Mouse (Mus musculus) G1E (cell line): Measurements from ENCODE around the gene Gm7697.
"Not testable (repeated sequence)": the region's sequence is repeated elsewhere in the genome, so short reads cannot be mapped to it uniquely, and the experiment has no call there.

Source experiments
- CTCF ChIP-seq: IDR thresholded peaks from 2 replicates; pipeline ENCODE4 v1.5.1; 2012; ENCODE audit warnings: low read depth, low read length, inconsistent platforms, mixed read lengths
- GATA1 ChIP-seq: IDR thresholded peaks from 2 replicates; pipeline ENCODE4 v1.6.1; 2012; ENCODE audit warnings: borderline replicate concordance, low read length, inconsistent platforms, mixed read lengths

DNA sequence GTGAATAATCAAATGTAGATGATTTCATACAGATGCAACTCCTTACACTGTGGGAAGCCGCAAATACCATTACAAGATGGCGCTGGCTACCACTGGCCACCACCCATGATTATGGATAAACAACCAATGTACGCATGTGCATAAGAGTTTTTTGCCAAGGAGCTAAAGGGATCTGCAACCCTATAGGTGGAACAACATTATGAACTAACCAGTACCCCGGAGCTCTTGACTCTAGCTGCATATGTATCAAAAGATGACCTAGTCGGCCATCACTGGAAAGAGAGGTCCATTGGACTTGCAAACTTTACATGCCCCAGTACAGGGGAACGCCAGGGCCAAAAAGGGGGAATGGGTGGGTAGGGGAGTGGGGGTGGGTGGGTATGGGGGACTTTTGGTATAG is 21.2 kb upstream of the Gm7697 start:
- not testable (repeated sequence) for TF ChIP-seq CTCF, GATA1
